Mouse (Mus musculus): ENCODE results near the gene Fbln1. TPM values are rescaled to one million over a fixed set of nuclear protein-coding genes. Genes with fewer than 3 reads are reported as not detected.
A peak's percentile ranks its signal among the peaks of the same experiment; 100 is the strongest.

Gene Fbln1
- polyA plus RNA-seq, 1 experiment, result 12.4 TPM

DNA sequence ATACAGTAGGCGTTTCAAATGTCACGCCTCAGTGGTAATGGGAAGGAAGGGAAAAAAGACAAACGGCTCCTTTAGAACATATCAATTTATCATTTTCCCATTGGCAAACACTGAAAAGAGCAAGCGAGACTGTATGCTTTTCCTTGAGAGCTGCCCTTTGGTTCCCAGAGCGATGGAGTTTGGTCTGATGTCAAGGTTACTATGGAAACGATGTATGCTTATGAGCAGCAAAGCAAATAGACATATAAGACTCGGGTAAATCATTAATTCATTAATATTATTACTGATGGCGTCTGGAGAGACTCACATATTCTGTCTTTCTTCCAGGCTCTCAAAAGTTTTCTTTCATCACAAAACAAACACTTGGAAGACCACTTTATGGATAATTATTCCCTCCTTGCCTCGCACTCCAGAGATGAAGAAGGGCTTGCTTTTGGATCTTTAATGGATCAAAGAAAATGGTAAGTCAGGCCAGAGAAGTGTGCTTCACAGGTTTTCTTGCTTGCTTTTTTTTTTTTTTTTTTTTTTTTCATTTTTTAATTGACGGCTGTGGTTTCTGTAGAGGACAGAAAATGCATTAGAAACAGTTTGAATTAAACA is 105.4 kb downstream of the Fbln1 start:
- no peaks in the 10 kb centered on the region for H3K36me3 ChIP-seq (ENCODE audit: control insufficient read depth, insufficient read depth, low read length)
- no peak for TF ChIP-seq CTCF (IDR thresholded peaks at IDR 0.05; ENCODE audit: control insufficient read depth, insufficient read depth, insufficient replicate concordance, low read depth, low read length)
- TF ChIP-seq POLR2A (IDR thresholded peaks at IDR 0.05; ENCODE audit: control insufficient read depth, low read depth, low read length), result no peak
- H3K27ac ChIP-seq (ENCODE audit: control insufficient read depth, insufficient read depth, low read depth, low read length), result no peak overlapping the region
- no peaks in the 10 kb centered on the region for H3K27me3 ChIP-seq (ENCODE audit: control insufficient read depth, insufficient read depth, low read length)
- no peak overlapping the region for H3K4me3 ChIP-seq (ENCODE audit: control insufficient read depth, low read depth, low read length)
- H3K4me1 ChIP-seq (ENCODE audit: control insufficient read depth, insufficient read depth, low read length), result no peaks in the 10 kb centered on the region

DNA sequence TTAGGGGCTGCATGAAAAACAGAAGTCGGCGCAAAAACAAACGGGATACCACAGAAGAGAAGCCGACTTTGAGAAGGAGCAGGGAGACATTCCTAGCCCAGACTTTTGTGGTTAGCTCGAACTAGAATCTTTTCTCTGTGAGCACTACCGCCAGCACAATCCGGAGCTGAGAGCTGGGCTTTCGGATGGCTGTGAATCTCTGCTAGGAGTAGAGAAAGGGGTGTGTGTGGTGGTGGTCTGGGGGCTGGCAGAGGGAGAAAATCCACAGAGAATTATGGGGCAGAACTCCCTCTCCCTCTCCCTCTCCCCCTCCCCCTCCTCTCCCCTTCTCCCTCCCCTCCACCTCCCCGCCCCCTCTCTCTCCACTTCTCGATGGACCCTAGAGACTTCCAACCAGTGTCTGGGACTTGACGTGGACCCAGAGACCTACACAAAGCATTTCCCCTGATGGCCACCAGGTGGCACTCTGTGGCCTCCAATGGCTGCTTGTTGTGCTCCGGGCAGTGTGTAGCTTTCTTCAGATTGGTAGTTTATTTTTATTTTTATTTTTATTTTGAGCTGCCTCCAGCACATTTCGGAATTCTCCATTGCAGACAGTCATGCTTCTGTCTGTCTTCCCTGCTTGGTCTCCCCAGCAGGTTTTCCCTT is 109.8 kb downstream of the Fbln1 start:
- Histone ChIP-seq H3K4me1 (ENCODE audit: control insufficient read depth, insufficient read depth, low read length) (no peaks in the 10 kb centered on the region), H3K36me3 (ENCODE audit: control insufficient read depth, insufficient read depth, low read length) (no peaks in the 10 kb centered on the region), H3K27me3 (ENCODE audit: control insufficient read depth, insufficient read depth, low read length) (no peaks in the 10 kb centered on the region), H3K4me3 (ENCODE audit: control insufficient read depth, low read depth, low read length) (no peak overlapping the region), H3K27ac (ENCODE audit: control insufficient read depth, insufficient read depth, low read depth, low read length) (no peak overlapping the region)
- peak; percentile 91 for TF ChIP-seq CTCF (IDR thresholded peaks at IDR 0.05; ENCODE audit: control insufficient read depth, insufficient read depth, insufficient replicate concordance, low read depth, low read length)
- 0 out of 2 replicates have a peak, but pooled peaks have one; percentile 23 for TF ChIP-seq POLR2A (IDR thresholded peaks at IDR 0.05; ENCODE audit: control insufficient read depth, low read depth, low read length)

DNA sequence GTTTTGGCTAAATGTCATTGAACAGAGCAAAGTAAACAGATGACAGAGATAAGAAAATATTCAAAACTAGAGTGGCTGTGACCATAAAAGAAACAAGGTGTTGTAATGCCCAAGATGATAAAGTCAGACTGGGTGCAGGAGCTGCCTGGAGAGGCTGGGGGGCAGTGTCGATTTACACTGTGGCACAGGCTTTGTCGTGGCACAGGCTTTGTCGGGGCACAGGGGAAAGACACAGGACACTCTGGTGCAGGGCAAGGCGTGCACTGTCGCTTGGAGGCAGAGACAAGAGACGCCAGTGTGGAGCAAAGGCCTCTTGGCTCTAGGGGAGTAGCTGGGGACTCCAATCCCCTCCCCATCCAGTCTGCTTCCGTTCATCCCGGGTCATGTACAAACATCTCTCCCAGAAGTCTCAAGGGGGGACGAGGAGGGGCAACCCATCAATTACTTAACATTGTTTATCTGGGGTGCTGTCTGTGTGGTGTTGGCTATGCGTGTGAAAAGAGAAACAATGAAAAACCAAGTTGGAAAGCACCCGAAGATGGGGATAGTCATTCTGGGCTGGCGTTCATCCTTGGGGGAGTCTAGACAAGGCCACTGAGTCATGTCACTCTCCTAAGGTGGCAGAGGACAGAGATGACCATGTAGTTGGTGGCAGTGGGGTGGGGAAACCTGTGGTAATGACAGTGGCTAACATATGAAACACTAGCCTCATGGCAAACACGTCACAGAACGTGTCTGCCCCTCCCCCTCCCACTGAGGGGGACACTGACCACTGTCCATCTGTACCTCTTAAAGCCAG is 110.8 kb downstream of the Fbln1 start:
- Histone ChIP-seq H3K4me1 (ENCODE audit: control insufficient read depth, insufficient read depth, low read length) (no peaks in the 10 kb centered on the region), H3K27ac (ENCODE audit: control insufficient read depth, insufficient read depth, low read depth, low read length) (no peak overlapping the region)

DNA sequence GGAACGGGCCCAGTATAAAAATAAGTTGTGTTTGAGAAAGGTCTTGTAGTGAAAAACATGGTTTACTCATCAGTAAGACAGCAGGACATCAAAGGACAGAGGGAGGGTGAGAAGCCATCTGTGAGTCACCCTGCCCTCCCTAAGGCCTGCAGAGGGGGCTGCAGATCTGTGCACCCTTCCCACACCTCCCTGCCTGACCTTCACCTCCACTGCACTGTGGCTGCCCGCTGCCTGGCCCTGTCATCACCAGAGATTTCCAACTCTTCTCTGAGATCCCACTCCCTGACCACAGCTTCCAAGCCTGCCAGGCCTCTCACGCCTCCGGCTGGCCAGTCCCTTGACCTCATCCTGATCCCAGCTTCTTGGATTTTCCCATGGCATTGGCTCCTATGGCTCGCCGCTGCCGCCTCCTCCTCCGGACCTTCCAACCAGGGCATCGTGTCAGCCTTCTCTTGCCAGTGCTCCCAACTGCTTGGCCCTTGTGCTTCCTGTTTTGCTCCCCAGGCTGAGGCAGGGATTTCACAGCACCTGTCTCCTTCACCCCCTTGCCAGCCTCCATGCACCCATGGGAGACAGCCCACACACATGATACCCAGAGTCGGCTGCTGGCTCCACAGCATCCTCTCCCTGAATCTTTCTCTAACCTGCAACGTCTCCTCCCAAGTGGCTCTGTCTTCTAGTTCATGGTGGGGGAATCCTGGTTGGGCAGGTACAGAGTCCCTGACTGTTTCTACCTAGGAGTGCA is 114.3 kb downstream of the Fbln1 start:
- H3K4me1 ChIP-seq (ENCODE audit: control insufficient read depth, insufficient read depth, low read length), result no peaks in the 10 kb centered on the region
- no peaks in the 10 kb centered on the region for H3K27me3 ChIP-seq (ENCODE audit: control insufficient read depth, insufficient read depth, low read length)
- H3K27ac ChIP-seq (ENCODE audit: control insufficient read depth, insufficient read depth, low read depth, low read length), result no peak overlapping the region
- H3K4me3 ChIP-seq (ENCODE audit: control insufficient read depth, low read depth, low read length), result no peak overlapping the region
- H3K36me3 ChIP-seq (ENCODE audit: control insufficient read depth, insufficient read depth, low read length), result no peaks in the 10 kb centered on the region
- TF ChIP-seq POLR2A (IDR thresholded peaks at IDR 0.05; ENCODE audit: control insufficient read depth, low read depth, low read length) (no peak), CTCF (IDR thresholded peaks at IDR 0.05; ENCODE audit: control insufficient read depth, insufficient read depth, insufficient replicate concordance, low read depth, low read length) (no peak)

More for the DNA sequence above, 110.8 kb downstream of the Fbln1 start:
- no peaks in the 10 kb centered on the region for H3K36me3 ChIP-seq (ENCODE audit: control insufficient read depth, insufficient read depth, low read length)
- no peak overlapping the region for H3K4me3 ChIP-seq (ENCODE audit: control insufficient read depth, low read depth, low read length)
- H3K27me3 ChIP-seq (ENCODE audit: control insufficient read depth, insufficient read depth, low read length), result no peaks in the 10 kb centered on the region
- no peak for TF ChIP-seq POLR2A (IDR thresholded peaks at IDR 0.05; ENCODE audit: control insufficient read depth, low read depth, low read length)
- no peak for TF ChIP-seq CTCF (IDR thresholded peaks at IDR 0.05; ENCODE audit: control insufficient read depth, insufficient read depth, insufficient replicate concordance, low read depth, low read length)

DNA sequence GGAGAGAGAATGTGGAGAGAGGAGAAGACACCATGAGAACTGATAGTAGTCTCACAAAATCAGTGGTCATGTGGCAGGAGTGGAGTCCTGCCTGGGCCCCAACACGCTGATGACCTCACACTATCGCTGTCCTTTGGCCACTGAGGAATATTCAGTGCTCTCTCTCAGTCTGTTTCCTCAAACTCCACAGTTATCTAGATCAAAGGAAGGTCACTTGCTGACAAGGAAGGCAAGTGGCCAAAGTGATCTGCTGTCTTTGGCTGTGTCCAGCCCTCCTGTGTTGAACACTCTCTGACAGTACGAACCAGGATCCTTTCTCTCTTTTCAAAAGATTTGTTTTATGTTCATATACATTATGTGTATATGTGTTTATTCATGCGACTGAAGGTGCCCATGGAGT is 117.5 kb downstream of the Fbln1 start:
- H3K4me1 ChIP-seq (ENCODE audit: control insufficient read depth, insufficient read depth, low read length), result peaks cover 2% of the 10 kb centered on the region; the same call in 1 of the 2 replicates
- H3K27ac ChIP-seq (ENCODE audit: control insufficient read depth, insufficient read depth, low read depth, low read length), result no peak overlapping the region
- TF ChIP-seq POLR2A (IDR thresholded peaks at IDR 0.05; ENCODE audit: control insufficient read depth, low read depth, low read length) (no peak), CTCF (IDR thresholded peaks at IDR 0.05; ENCODE audit: control insufficient read depth, insufficient read depth, insufficient replicate concordance, low read depth, low read length) (no peak)
- H3K36me3 ChIP-seq (ENCODE audit: control insufficient read depth, insufficient read depth, low read length), result no peaks in the 10 kb centered on the region
- no peak overlapping the region for H3K4me3 ChIP-seq (ENCODE audit: control insufficient read depth, low read depth, low read length)
- no peaks in the 10 kb centered on the region for H3K27me3 ChIP-seq (ENCODE audit: control insufficient read depth, insufficient read depth, low read length)

DNA sequence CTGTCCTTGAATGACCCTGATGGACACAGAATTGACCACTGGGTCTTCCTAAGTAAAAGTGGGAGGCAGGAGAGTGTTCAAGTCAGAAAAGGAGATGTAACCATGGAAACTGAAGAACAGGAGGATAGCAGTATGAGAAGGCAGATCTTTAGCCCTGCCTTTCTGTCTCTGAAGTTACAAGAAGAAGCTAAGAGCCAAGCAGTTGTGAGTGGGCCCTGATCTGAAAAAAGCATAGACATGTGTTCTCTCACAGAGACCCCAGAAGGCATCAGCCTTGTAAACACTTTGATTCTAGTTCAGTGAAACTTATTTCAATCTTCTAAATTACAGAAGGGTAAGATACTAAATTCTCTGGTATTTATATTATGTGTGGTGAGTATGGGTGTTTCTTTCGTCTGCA is 118.7 kb downstream of the Fbln1 start:
- Histone ChIP-seq H3K27me3 (ENCODE audit: control insufficient read depth, insufficient read depth, low read length) (no peaks in the 10 kb centered on the region), H3K27ac (ENCODE audit: control insufficient read depth, insufficient read depth, low read depth, low read length) (no peak overlapping the region), H3K4me3 (ENCODE audit: control insufficient read depth, low read depth, low read length) (no peak overlapping the region), H3K4me1 (ENCODE audit: control insufficient read depth, insufficient read depth, low read length) (peaks cover 2% of the 10 kb centered on the region; the same call in 1 of the 2 replicates), H3K36me3 (ENCODE audit: control insufficient read depth, insufficient read depth, low read length) (no peaks in the 10 kb centered on the region)
- TF ChIP-seq CTCF (IDR thresholded peaks at IDR 0.05; ENCODE audit: control insufficient read depth, insufficient read depth, insufficient replicate concordance, low read depth, low read length) (no peak), POLR2A (IDR thresholded peaks at IDR 0.05; ENCODE audit: control insufficient read depth, low read depth, low read length) (no peak)

All from testis, adult 2 months (tissue).